Mouse (Mus musculus) limb, embryonic 11.5 days (tissue): ENCODE results near the gene Magi2. TPM values are rescaled to one million over a fixed set of nuclear protein-coding genes. Genes with fewer than 3 reads are reported as not detected.

Experiments used
- ATAC-seq: fragments of 200-750 bp; cut with Nextera tagmentation; 2 replicates; pipeline ENCODE4 v1.8.0; 2017; ENCODE audit warnings: low read depth; ENCODE audit not compliant: insufficient number of reproducible peaks, low FRiP score, low TSS enrichment
- DNase-seq: peaks from one replicate; pipeline ENCODE4 v3.0.0-alpha.2; 2015; ENCODE audit warnings: low spot score
- H3K27ac ChIP-seq: fragments of 300-500 bp; sonication (generic); replicated peaks from 2 replicates; pipeline ENCODE4 v1.5.1; 2014; ENCODE audit warnings: low read depth, mild to moderate bottlenecking, low read length
- H3K27me3 ChIP-seq: fragments of 300-500 bp; sonication (generic); 2 replicates; pipeline ENCODE4 v1.6.1; 2014; ENCODE audit warnings: mild to moderate bottlenecking, low read length, mixed read lengths; ENCODE audit not compliant: control insufficient read depth, insufficient read depth
- H3K36me3 ChIP-seq: fragments of 300-500 bp; sonication (generic); 2 replicates; pipeline ENCODE4 v1.6.1; 2014; ENCODE audit warnings: mild to moderate bottlenecking, low read length, moderate library complexity, mixed read lengths; ENCODE audit not compliant: control insufficient read depth, insufficient read depth
- H3K4me1 ChIP-seq: fragments of 300-500 bp; sonication (generic); 2 replicates; pipeline ENCODE4 v1.6.1; 2014; ENCODE audit warnings: low read length, mixed read lengths; ENCODE audit not compliant: control insufficient read depth, insufficient read depth
- H3K4me2 ChIP-seq: fragments of 300-500 bp; sonication (generic); 2 replicates; pipeline ENCODE4 v1.6.1; 2014; ENCODE audit warnings: low read depth, mild to moderate bottlenecking, moderate library complexity; ENCODE audit not compliant: severe bottlenecking
- H3K4me3 ChIP-seq: fragments of 300-500 bp; sonication (generic); 2 replicates; pipeline ENCODE4 v1.5.1; 2014; ENCODE audit warnings: low read depth, low read length
- H3K9ac ChIP-seq: fragments of 300-500 bp; sonication (generic); 2 replicates; pipeline ENCODE4 v1.6.1; 2014; ENCODE audit warnings: mild to moderate bottlenecking, low read length
- H3K9me3 ChIP-seq: fragments of 300-500 bp; sonication (generic); 2 replicates; pipeline ENCODE4 v1.6.1; 2016; ENCODE audit warnings: low read length; ENCODE audit not compliant: control insufficient read depth
- WGBS: fragments of 180-500 bp; shearing (Covaris S2); extraction: QIAGEN DNeasy Blood & Tissue Kit; methylation state at CpG from one replicate; pipeline ENCODE4 v1.1.7; 2014; 5-methylcytosine and 5-hydroxymethylcytosine counted together
- polyA plus RNA-seq: library from polyadenylated mRNA; unstranded; fragments of >200 nt; fragmentation: Nextera tagmentation; extraction: Ambion mirVana; gene quantifications from 2 replicates; pipeline ENCODE4 v1.2.1, GENCODE M21; 2014

Gene Magi2
- polyA plus RNA-seq, 1 experiment from 2014 or later, result 2.8 TPM

- WGBS, result 86% methylated on average over 4 of the region's 4 CpGs
Measured at GRCm38 (mm10) chr5:19472851-19473439, 246.1 kb downstream of the Magi2 start.

DNA sequence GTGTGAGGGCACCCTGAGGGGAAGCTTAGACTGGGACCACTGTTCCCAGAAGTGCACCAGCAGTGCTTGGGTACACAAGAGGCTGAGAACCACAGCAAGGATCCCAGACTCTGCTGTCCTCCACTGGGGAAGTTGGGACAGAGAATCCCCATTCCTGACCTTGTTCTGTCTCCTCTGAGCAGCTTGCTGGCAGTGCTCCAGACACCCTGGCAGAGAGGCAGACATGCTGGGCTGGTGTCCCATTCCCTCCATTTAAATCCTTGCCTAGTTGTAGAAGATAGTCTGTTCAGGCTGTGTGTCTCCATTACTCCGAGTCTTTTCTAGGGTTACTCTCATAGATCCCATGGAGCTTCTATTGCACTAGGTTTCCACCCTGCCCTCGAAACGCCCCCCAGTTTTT is 256.1 kb downstream of the Magi2 start:
- H3K4me3 ChIP-seq, result no peak overlapping the region

More at GRCm38 (mm10) chr5:19472851-19473439, 246.1 kb downstream of the Magi2 start:
- no peaks in the 10 kb centered on the region for H3K4me1 ChIP-seq
- no peaks in the 10 kb centered on the region for H3K36me3 ChIP-seq
- H3K4me3 ChIP-seq, result no peak overlapping the region
- no peaks in the 10 kb centered on the region for H3K9me3 ChIP-seq
- no peak overlapping the region for H3K9ac ChIP-seq
- no peaks in the 10 kb centered on the region for H3K27me3 ChIP-seq
- DNase-seq (no peak), ATAC-seq (no peak)
- H3K4me2 ChIP-seq, result no peak overlapping the region
- no peak overlapping the region for H3K27ac ChIP-seq

DNA sequence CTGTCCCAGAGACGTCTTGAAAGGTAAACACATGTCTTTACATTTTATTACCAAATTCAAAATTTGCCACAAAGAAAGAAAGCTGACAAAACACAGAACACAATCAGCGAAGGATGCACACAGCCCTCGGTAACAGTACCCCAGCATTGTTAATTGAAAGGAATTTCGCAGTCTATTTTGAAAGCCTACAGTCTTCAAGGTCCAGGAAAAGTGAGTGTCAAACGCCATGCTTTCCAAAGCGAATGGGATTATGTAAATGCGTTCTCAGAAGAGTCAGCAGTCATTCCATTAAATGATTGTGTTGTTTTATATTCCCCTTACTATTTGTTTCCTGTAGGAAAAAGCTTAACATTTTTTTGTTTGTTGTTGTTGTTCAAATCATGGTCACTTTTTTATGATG is 261.1 kb downstream of the Magi2 start:
- no peak for DNase-seq
- Histone ChIP-seq H3K4me3 (no peak overlapping the region), H3K27me3 (no peaks in the 10 kb centered on the region), H3K9ac (no peak overlapping the region), H3K36me3 (no peaks in the 10 kb centered on the region), H3K4me1 (no peaks in the 10 kb centered on the region), H3K9me3 (no peaks in the 10 kb centered on the region), H3K27ac (no peak overlapping the region), H3K4me2 (no peak overlapping the region)
- 36% methylated on average over 7 of the region's 7 CpGs for WGBS
- no peak for ATAC-seq

More for the DNA sequence above, 256.1 kb downstream of the Magi2 start:
- Histone ChIP-seq H3K27ac (no peak overlapping the region), H3K9me3 (no peaks in the 10 kb centered on the region), H3K36me3 (no peaks in the 10 kb centered on the region), H3K4me1 (no peaks in the 10 kb centered on the region), H3K27me3 (no peaks in the 10 kb centered on the region), H3K9ac (no peak overlapping the region), H3K4me2 (no peak overlapping the region)
- WGBS, result 96% methylated on average over 3 of the region's 3 CpGs
- ATAC-seq, result no peak
- no peak for DNase-seq

GRCm38 (mm10) chr5:19501005-19501404 is 274.2 kb downstream of the Magi2 start:
- Histone ChIP-seq H3K27ac (no peak overlapping the region), H3K36me3 (no peaks in the 10 kb centered on the region), H3K27me3 (no peaks in the 10 kb centered on the region), H3K4me2 (no peak overlapping the region), H3K9ac (no peak overlapping the region), H3K9me3 (no peaks in the 10 kb centered on the region), H3K4me1 (no peaks in the 10 kb centered on the region), H3K4me3 (no peak overlapping the region)
- 88% methylated on average over 3 of the region's 3 CpGs for WGBS
- no peak for ATAC-seq
- no peak for DNase-seq

DNA sequence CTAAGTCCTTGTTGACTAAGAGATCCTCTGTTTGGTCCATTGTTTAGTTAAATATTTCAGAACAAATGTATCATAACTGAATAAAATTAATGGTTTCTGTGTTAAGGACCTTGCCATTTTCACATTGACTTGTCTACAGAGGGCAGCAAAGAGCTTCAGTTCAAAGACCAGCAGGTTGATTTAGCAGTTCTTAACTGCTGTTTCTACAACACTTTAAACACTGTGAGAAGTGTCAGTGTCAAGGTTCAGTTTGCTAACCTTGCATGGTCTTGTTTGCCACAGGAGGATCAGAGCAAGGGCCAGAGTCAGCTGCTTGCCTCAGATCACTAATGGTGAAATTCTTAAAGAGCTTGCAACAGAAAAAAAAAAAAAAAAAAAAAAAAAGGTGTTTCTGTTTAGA is 295.3 kb downstream of the Magi2 start:
- Histone ChIP-seq H3K27ac (no peak overlapping the region), H3K9me3 (no peaks in the 10 kb centered on the region), H3K9ac (no peak overlapping the region), H3K4me2 (no peak overlapping the region), H3K4me1 (no peaks in the 10 kb centered on the region), H3K36me3 (no peaks in the 10 kb centered on the region), H3K27me3 (no peaks in the 10 kb centered on the region), H3K4me3 (no peak overlapping the region)
- DNase-seq (no peak), ATAC-seq (no peak)

GRCm38 (mm10) chr5:19539348-19539747 is 312.5 kb downstream of the Magi2 start:
- 9% methylated on average over 2 of the region's 2 CpGs for WGBS
- Histone ChIP-seq H3K9ac (no peak overlapping the region), H3K4me1 (no peaks in the 10 kb centered on the region), H3K27ac (no peak overlapping the region), H3K4me3 (no peak overlapping the region), H3K27me3 (no peaks in the 10 kb centered on the region), H3K4me2 (no peak overlapping the region), H3K9me3 (no peaks in the 10 kb centered on the region), H3K36me3 (no peaks in the 10 kb centered on the region)
- DNase-seq (no peak), ATAC-seq (no peak)

GRCm38 (mm10) chr5:19546424-19546823 is 319.6 kb downstream of the Magi2 start:
- no peak overlapping the region for H3K9ac ChIP-seq
- no peak overlapping the region for H3K4me3 ChIP-seq
- H3K4me2 ChIP-seq, result no peak overlapping the region
- DNase-seq (no peak), ATAC-seq (no peak)
- no peaks in the 10 kb centered on the region for H3K36me3 ChIP-seq
- 85% methylated on average over 4 of the region's 4 CpGs for WGBS
- H3K27ac ChIP-seq, result no peak overlapping the region
- H3K4me1 ChIP-seq, result no peaks in the 10 kb centered on the region
- H3K27me3 ChIP-seq, result no peaks in the 10 kb centered on the region
- no peaks in the 10 kb centered on the region for H3K9me3 ChIP-seq

DNA sequence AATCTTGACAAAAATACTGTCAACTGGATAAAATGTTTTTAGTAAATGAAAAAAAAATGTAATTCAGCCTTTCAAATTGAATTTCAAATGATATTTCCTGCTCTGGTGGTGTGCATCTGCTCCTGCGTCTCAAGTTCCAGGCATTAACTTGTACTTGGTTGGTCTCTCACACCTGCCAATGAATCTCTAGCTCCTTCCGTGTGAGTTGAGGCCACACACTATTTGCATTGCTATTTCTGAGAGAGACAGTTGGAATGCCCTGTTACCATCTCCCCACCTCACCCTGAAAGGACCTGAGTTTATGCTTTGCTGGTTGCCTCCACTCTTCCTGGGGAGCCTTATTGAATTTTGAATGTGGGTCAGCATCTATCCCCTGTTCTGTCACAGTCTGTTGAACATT is 320.1 kb downstream of the Magi2 start:
- Histone ChIP-seq H3K4me3 (no peak overlapping the region), H3K9ac (no peak overlapping the region), H3K27ac (no peak overlapping the region), H3K27me3 (no peaks in the 10 kb centered on the region), H3K36me3 (no peaks in the 10 kb centered on the region), H3K4me2 (no peak overlapping the region), H3K9me3 (no peaks in the 10 kb centered on the region), H3K4me1 (no peaks in the 10 kb centered on the region)
- DNase-seq (no peak), ATAC-seq (no peak)
- WGBS, result 74% methylated on average over 2 of the region's 2 CpGs

DNA sequence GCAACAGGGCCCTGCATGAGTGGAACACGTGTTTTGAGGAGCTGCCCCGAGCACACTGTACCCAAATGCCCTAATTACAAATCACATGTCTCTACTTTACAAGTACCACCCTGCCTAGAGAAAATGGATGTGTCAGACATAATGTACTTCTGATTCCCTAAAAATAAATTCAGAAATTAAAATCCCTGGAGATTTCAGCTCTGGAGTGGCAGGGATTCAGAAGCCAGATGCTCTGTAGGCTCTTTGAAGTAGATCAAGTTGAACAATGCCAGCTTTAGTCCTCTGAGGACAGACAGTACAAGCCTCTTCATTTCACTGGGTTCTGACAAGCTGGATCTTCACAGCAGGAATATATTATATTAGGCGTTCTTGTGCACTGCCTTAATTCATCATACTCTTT is 326.7 kb downstream of the Magi2 start:
- Histone ChIP-seq H3K27me3 (no peaks in the 10 kb centered on the region), H3K27ac (no peak overlapping the region), H3K4me2 (no peak overlapping the region), H3K9ac (no peak overlapping the region), H3K4me3 (no peak overlapping the region), H3K4me1 (no peaks in the 10 kb centered on the region), H3K36me3 (no peaks in the 10 kb centered on the region), H3K9me3 (no peaks in the 10 kb centered on the region)
- 85% methylated on average over 3 of the region's 3 CpGs for WGBS
- DNase-seq, result no peak
- ATAC-seq, result no peak
